Mouse (Mus musculus): ENCODE results near the gene Trim17. TPM values are rescaled to one million over a fixed set of nuclear protein-coding genes. Genes with fewer than 3 reads are reported as not detected.
A peak's percentile ranks its signal among the peaks of the same experiment; 100 is the strongest.
"Not testable (repeated sequence)": the region's sequence is repeated elsewhere in the genome, so short reads cannot be mapped to it uniquely, and the experiment has no call there.

Gene Trim17
- polyA plus RNA-seq, 1 experiment from 2014 or later: 0.89 TPM

- ATAC-seq (ENCODE audit: low FRiP score): peak; percentile 47
- no peaks in the 10 kb centered on the region for H3K27me3 ChIP-seq
- peaks cover 35% of the 10 kb centered on the region for H3K4me1 ChIP-seq
- H3K36me3 ChIP-seq (replicated peaks): no peaks in the 10 kb centered on the region
- 2% methylated on average over 20 of the region's 20 CpGs for WGBS
- peak overlapping the region; percentile 91 for H3K9ac ChIP-seq
- H3K4me2 ChIP-seq: peak overlapping the region; percentile 60
- peak overlapping the region; percentile 99 for H3K27ac ChIP-seq
- peak overlapping the region; percentile 64 for H3K4me3 ChIP-seq (replicated peaks)
- H3K9me3 ChIP-seq: no peaks in the 10 kb centered on the region
These were observed 4.7 kb upstream of the Trim17 start for GRCm38 (mm10) chr11:58949480-58950431.

- 71% methylated on average over 5 of the region's 5 CpGs for WGBS
- no peak overlapping the region for H3K4me3 ChIP-seq (replicated peaks)
- no peak overlapping the region for H3K9ac ChIP-seq
- peak overlapping the region; percentile 53; the same call in 1 of the 2 replicates for H3K27ac ChIP-seq
- no peaks in the 10 kb centered on the region for H3K27me3 ChIP-seq
- no peak overlapping the region for H3K4me2 ChIP-seq
- H3K9me3 ChIP-seq: no peaks in the 10 kb centered on the region
- H3K36me3 ChIP-seq (replicated peaks): no peaks in the 10 kb centered on the region
- peaks cover 38% of the 10 kb centered on the region for H3K4me1 ChIP-seq
- ATAC-seq (ENCODE audit: low FRiP score): no peak
These were observed 3.3 kb upstream of the Trim17 start for GRCm38 (mm10) chr11:58951210-58951609.

DNA sequence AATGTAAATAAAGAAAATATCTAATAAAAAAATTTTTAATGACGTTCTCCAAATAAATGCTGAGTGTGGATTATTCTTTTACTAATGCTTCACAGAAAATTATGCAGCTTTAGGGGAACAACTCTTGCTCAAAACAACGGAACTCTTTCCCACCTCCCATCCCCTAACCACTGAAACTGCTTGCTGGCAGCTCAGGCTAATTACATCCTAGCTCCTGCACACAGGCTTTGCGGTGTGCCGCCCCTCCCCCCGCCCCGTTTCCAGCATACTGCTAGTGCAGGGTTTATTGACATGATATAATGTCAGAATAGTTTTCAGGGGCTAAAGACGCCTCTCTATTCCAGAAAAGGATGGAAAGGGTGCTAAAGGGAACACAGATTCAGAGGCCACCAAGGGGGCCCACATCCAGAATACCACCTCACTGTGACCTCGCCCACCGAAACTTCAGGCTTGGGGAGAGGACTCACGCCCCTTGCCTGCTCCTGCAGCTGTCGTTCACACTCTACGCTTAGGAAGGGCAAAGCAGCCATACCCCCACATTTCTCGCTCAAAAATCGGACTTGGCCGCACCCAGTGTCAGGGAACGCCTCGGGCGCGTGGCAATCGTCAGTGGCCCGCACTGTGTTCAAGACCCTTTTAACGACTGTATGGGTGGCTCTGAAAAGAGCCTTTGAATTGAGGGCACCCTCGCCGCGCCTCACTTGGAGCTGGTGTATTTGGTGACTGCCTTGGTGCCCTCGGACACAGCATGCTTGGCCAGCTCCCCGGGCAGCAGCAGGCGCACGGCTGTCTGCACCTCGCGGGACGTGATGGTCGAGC is 925 bp upstream of the Trim17 start:
- no peaks in the 10 kb centered on the region for H3K27me3 ChIP-seq
- H3K4me3 ChIP-seq (replicated peaks): peak overlapping the region; percentile 71
- H3K27ac ChIP-seq: peak overlapping the region; percentile 100
- ATAC-seq (ENCODE audit: low FRiP score): peak; percentile 39
- H3K4me1 ChIP-seq: peaks cover 49% of the 10 kb centered on the region
- WGBS: under 1% methylated on average over 33 of the region's 33 CpGs
- no peaks in the 10 kb centered on the region for H3K9me3 ChIP-seq
- H3K4me2 ChIP-seq: peak overlapping the region; percentile 92
- peaks cover 9% of the 10 kb centered on the region for H3K36me3 ChIP-seq (replicated peaks)
- H3K9ac ChIP-seq: peak overlapping the region; percentile 91

DNA sequence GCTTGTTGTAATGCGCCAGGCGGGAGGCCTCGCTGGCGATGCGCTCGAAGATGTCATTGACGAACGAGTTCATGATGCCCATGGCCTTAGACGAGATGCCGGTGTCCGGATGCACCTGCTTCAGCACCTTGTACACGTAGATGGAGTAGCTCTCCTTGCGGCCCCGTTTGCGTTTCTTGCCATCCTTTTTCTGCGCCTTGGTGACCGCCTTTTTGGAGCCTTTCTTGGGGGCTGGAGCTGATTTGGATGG is 390 bp upstream of the Trim17 start:
- not testable (repeated sequence) for ATAC-seq (ENCODE audit: low FRiP score); H3K27me3 ChIP-seq; H3K9me3 ChIP-seq; H3K36me3 ChIP-seq (replicated peaks)
- Histone ChIP-seq H3K4me2 (peak overlapping the region; percentile 92), H3K9ac (peak overlapping the region; percentile 91), H3K4me1 (peaks cover 52% of the 10 kb centered on the region), H3K27ac (peak overlapping the region; percentile 100), H3K4me3 (replicated peaks) (peak overlapping the region; percentile 71)
- WGBS: under 1% methylated on average over 13 of the region's 17 CpGs

DNA sequence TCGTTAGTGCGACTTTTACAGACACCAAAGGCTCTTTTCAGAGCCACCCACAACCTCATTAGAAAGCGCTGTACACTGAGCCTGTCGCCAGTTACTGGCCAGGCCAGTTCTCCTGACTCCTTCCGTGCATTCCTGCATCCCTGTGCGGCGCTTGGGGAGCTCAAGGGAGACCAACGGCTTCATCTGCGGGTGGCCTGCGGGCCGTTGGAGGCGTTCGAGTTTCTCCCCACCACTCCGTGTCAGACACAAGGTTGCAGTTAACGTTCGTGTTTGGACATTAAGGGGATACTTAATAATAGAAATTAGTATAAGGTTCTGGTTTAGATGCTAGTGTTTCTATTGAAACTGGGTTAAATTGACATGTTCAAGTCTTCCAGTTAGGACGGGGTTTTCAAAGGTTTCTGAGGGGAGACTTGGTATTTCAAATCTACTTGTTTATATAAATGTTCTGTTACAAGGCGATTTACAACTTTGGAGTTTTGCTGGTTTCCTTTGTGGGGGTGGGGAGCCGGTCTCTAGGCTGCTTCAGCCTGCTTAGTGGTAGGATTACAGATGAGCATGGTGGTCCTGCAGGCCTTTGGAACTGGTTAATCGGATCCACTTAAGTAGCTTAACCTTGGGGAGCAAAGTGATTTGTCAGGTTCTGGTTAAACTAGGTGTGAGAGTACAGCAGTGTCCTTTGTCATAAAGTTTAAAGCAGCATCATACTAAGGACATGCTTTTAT is 820 bp downstream of the Trim17 start:
- ATAC-seq (ENCODE audit: low FRiP score): peak; percentile 36; the same call in 1 of the 2 replicates
- Histone ChIP-seq H3K27ac (peak overlapping the region; percentile 100), H3K36me3 (replicated peaks) (peaks cover 9% of the 10 kb centered on the region), H3K27me3 (no peaks in the 10 kb centered on the region), H3K4me3 (replicated peaks) (peak overlapping the region; percentile 71), H3K9ac (peak overlapping the region; percentile 96), H3K4me2 (peak overlapping the region; percentile 78), H3K9me3 (no peaks in the 10 kb centered on the region), H3K4me1 (peaks cover 57% of the 10 kb centered on the region)
- WGBS: under 1% methylated on average over 20 of the region's 20 CpGs

DNA sequence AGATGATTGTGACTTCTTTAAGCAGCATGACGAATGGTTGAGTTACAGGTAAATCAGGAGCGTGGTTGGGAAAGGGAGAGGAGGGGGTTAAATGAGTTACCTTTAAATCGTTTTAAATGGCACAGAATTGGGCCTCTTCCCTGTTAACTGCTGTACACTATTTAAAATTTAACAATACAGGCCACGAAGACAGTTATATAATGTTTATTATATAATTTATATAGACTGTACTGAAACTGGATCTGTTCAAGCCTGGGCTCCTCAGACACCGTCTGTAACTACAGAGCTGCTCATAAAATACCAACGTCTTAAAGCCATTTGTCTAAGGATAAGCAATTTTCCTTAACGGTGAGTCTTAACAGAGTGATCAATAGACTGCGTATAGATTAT is 1.4 kb downstream of the Trim17 start:
- no peaks in the 10 kb centered on the region for H3K27me3 ChIP-seq
- peak overlapping the region; percentile 96 for H3K9ac ChIP-seq
- H3K27ac ChIP-seq: peak overlapping the region; percentile 100
- peaks cover 55% of the 10 kb centered on the region for H3K4me1 ChIP-seq
- no peak for ATAC-seq (ENCODE audit: low FRiP score)
- peak overlapping the region; percentile 78 for H3K4me2 ChIP-seq
- 24% methylated on average over 8 of the region's 8 CpGs for WGBS
- H3K36me3 ChIP-seq (replicated peaks): peaks cover 9% of the 10 kb centered on the region
- peak overlapping the region; percentile 71 for H3K4me3 ChIP-seq (replicated peaks)
- H3K9me3 ChIP-seq: no peaks in the 10 kb centered on the region

GRCm38 (mm10) chr11:58957226-58957914 is 2.9 kb downstream of the Trim17 start:
- H3K9me3 ChIP-seq: peaks cover 6% of the 10 kb centered on the region
- 95% methylated on average over 5 of the region's 5 CpGs for WGBS
- peak overlapping the region; percentile 78 for H3K4me2 ChIP-seq
- peak overlapping the region; percentile 96 for H3K9ac ChIP-seq
- H3K27me3 ChIP-seq: peaks cover 9% of the 10 kb centered on the region; the same call in 1 of the 2 replicates
- peak overlapping the region; percentile 71 for H3K4me3 ChIP-seq (replicated peaks)
- no peak for ATAC-seq (ENCODE audit: low FRiP score)
- H3K4me1 ChIP-seq: peaks cover 46% of the 10 kb centered on the region
- H3K27ac ChIP-seq: no peak overlapping the region
- peaks cover 9% of the 10 kb centered on the region for H3K36me3 ChIP-seq (replicated peaks)

- no peak overlapping the region for H3K9ac ChIP-seq
- H3K4me1 ChIP-seq: peaks cover 39% of the 10 kb centered on the region
- peaks cover 9% of the 10 kb centered on the region for H3K36me3 ChIP-seq (replicated peaks)
- H3K27me3 ChIP-seq: peaks cover 9% of the 10 kb centered on the region; the same call in 1 of the 2 replicates
- 0 out of 2 replicates have a peak overlapping the region, but pooled peaks have one; percentile 19 for H3K4me2 ChIP-seq
- WGBS: 85% methylated on average over 6 of the region's 6 CpGs
- H3K9me3 ChIP-seq: peaks cover 6% of the 10 kb centered on the region
- H3K27ac ChIP-seq: no peak overlapping the region
- no peak overlapping the region for H3K4me3 ChIP-seq (replicated peaks)
- no peak for ATAC-seq (ENCODE audit: low FRiP score)
These were observed 4.1 kb downstream of the Trim17 start for GRCm38 (mm10) chr11:58958536-58958935.

GRCm38 (mm10) chr11:58959186-58959825 is 4.8 kb downstream of the Trim17 start:
- H3K9ac ChIP-seq: peak overlapping the region; percentile 59
- peaks cover 9% of the 10 kb centered on the region; the same call in 1 of the 2 replicates for H3K27me3 ChIP-seq
- no peak for ATAC-seq (ENCODE audit: low FRiP score)
- H3K36me3 ChIP-seq (replicated peaks): peaks cover 9% of the 10 kb centered on the region
- 38% methylated on average over 15 of the region's 15 CpGs for WGBS
- peaks cover 6% of the 10 kb centered on the region for H3K9me3 ChIP-seq
- peak overlapping the region; percentile 77 for H3K4me2 ChIP-seq
- H3K27ac ChIP-seq: 0 out of 2 replicates have a peak overlapping the region, but pooled peaks have one; percentile 25
- H3K4me3 ChIP-seq (replicated peaks): peak overlapping the region; percentile 40
- peaks cover 37% of the 10 kb centered on the region for H3K4me1 ChIP-seq

DNA sequence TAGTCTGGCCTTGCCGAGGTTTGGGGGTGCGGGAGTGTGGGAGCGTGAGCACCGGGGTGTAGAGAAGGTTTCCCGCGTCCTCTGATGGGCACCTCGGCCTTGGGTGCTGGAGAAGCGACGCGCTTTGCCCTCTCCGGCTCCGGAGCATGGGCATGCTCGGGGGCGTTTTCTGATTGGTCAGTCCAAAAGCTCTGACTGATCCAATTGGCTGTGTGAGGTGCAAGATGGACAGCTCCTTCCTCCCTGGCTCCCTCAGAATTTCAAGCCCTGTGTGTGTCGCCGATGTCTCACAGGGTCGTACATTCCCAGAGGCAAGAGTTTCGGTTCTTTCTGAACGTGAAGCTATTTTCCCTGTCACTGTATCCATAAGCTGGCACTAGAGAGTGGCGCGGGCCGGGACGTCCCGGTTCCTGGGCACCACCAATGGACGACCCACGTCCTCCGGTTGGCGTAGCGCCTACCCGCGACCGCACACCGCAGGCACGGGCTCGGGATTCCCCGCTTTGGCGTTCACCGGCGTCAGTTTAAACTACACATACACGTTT is 5.5 kb downstream of the Trim17 start:
- peaks cover 9% of the 10 kb centered on the region for H3K36me3 ChIP-seq (replicated peaks)
- ATAC-seq (ENCODE audit: low FRiP score): peak; percentile 87
- peak overlapping the region; percentile 59 for H3K9ac ChIP-seq
- peaks cover 9% of the 10 kb centered on the region; the same call in 1 of the 2 replicates for H3K27me3 ChIP-seq
- peaks cover 43% of the 10 kb centered on the region for H3K4me1 ChIP-seq
- peak overlapping the region; percentile 20; the same call in 1 of the 2 replicates for H3K27ac ChIP-seq
- H3K9me3 ChIP-seq: peaks cover 6% of the 10 kb centered on the region
- 1% methylated on average over 40 of the region's 40 CpGs for WGBS
- H3K4me3 ChIP-seq (replicated peaks): peak overlapping the region; percentile 40
- peak overlapping the region; percentile 77 for H3K4me2 ChIP-seq
